Mouse (Mus musculus) NIH3T3 (cell line): ENCODE results near the gene Ywhaq.

Source experiments
- DNase-seq: peaks from one replicate; pipeline ENCODE4 v3.0.0-alpha.2; 2012; ENCODE audit warnings: low read depth

Ywhaq gene

GRCm38 (mm10) chr12:21417100-21418070 lies at the start of gene Ywhaq:
Ywhaq (minus strand) TSS chr12:21417637.
- peak; percentile 99 for DNase-seq

GRCm38 (mm10) chr12:21463448-21463891 lies 46.0 kb upstream of the Ywhaq start:
- peak; percentile 30 for DNase-seq

GRCm38 (mm10) chr12:21462658-21463057 lies 45.2 kb upstream of the Ywhaq start:
- peak; percentile 38 for DNase-seq

- no peak for DNase-seq
Measured at GRCm38 (mm10) chr12:21459681-21460080, 42.2 kb upstream of the Ywhaq start.

- no peak for DNase-seq
Measured at GRCm38 (mm10) chr12:21456021-21456420, 38.6 kb upstream of the Ywhaq start.

GRCm38 (mm10) chr12:21451752-21452151 lies 34.3 kb upstream of the Ywhaq start:
- DNase-seq: no peak

- no peak for DNase-seq
Measured at GRCm38 (mm10) chr12:21451351-21451750, 33.9 kb upstream of the Ywhaq start.

- DNase-seq: no peak
Measured at GRCm38 (mm10) chr12:21443783-21444182, 26.3 kb upstream of the Ywhaq start.

GRCm38 (mm10) chr12:21441870-21442269 lies 24.4 kb upstream of the Ywhaq start:
- peak; percentile 19 for DNase-seq

GRCm38 (mm10) chr12:21439428-21439827 lies 22.0 kb upstream of the Ywhaq start:
- DNase-seq: no peak

- DNase-seq: no peak
Measured at GRCm38 (mm10) chr12:21438750-21439394, 21.4 kb upstream of the Ywhaq start.

- no peak for DNase-seq
Measured at GRCm38 (mm10) chr12:21438294-21438693, 20.9 kb upstream of the Ywhaq start.

GRCm38 (mm10) chr12:21431950-21432349 lies 14.5 kb upstream of the Ywhaq start:
- no peak for DNase-seq

GRCm38 (mm10) chr12:21431039-21431438 lies 13.6 kb upstream of the Ywhaq start:
- peak; percentile 19 for DNase-seq

GRCm38 (mm10) chr12:21430140-21430539 lies 12.7 kb upstream of the Ywhaq start:
- no peak for DNase-seq

- DNase-seq: no peak
Measured at GRCm38 (mm10) chr12:21429021-21429420, 11.6 kb upstream of the Ywhaq start.

GRCm38 (mm10) chr12:21426065-21426940 lies 8.9 kb upstream of the Ywhaq start:
- DNase-seq: peak; percentile 89

- DNase-seq: peak; percentile 64
Measured at GRCm38 (mm10) chr12:21424683-21425082, 7.2 kb upstream of the Ywhaq start.

GRCm38 (mm10) chr12:21418621-21419131 lies 1.2 kb upstream of the Ywhaq start:
- DNase-seq: peak; percentile 38

GRCm38 (mm10) chr12:21418083-21418482 lies 646 bp upstream of the Ywhaq start:
- DNase-seq: no peak

GRCm38 (mm10) chr12:21416506-21416905 lies 931 bp downstream of the Ywhaq start:
- DNase-seq: peak; percentile 16

GRCm38 (mm10) chr12:21410620-21411019 lies 6.8 kb downstream of the Ywhaq start:
- DNase-seq: no peak
